Mouse (Mus musculus) spleen, adult 12 weeks (tissue): ENCODE results near the gene Tbcd.
"Not testable (repeated sequence)": the region's sequence is repeated elsewhere in the genome, so short reads cannot be mapped to it uniquely, and the experiment has no call there.

Experiments
- DNase-seq: peaks from one replicate; pipeline ENCODE4 v3.0.0; 2022; ENCODE audit warnings: low spot score

Tbcd gene

GRCm38 (mm10) chr11:121652547-121653305, 201.0 kb downstream of the Tbcd start:
- peak; percentile 27 for DNase-seq

- no peak for DNase-seq
Observed at GRCm38 (mm10) chr11:121653631-121654030, 201.9 kb downstream of the Tbcd start.

DNA sequence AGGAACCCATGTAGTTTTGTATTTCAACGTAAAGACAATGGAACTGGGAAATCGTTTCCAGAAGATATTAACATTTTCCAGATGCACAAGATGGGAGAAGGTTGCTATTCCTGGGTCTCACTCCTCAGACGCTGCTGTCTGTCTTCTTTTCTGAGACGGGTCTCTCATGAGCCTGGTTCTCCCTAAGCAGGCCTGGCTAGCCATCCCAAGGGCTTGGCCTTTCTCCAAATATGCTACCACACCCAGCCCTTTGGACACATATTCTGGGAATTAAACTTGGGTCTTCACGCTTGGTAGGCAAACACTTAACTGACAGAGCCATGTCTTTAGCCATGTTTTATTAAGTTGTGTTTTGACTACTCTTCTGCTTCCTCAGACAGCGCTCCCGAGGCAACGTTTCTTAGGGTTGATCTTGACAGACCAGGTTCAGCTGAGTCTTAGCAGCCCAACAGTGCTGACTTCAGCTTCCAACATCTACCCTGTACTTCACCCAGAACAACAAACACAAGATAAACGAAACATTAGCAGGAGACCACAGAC, 202.7 kb downstream of the Tbcd start:
- DNase-seq, result no peak

GRCm38 (mm10) chr11:121655166-121655806, 203.5 kb downstream of the Tbcd start:
- DNase-seq, result no peak

DNA sequence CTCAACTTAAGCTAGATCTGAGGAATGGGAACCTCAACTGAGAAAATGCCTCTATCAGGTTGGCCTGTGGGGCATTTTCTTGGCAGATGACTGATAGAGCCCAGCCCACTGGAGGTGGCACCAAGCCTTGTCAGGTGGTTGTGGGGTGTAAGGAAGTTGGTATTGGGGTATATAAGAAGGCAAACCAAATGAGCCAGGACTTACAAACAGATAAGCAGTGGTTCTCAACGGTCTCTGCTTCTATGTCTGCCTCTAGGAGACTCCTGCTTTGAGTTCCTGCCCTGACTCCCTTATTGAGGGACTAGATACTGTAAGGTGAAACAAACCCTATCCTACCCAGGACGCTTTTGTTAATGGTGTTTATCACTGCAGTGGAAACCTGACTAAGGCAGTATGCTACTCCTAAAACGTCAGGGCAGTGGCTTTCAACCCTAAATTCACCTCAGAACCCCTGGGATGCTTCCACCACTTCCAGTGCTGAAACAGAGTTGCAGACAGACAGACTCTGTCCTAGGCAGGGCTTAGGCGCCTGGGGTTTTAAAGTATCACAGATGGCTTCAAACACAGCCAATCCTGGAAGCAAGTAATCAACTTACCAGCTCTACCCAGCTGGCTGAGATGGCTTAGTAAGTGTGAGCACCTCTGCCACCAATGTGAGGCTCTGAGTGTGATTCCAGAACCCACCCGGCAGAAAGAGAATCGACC, 204.2 kb downstream of the Tbcd start:
- DNase-seq, result no peak

- no peak for DNase-seq
Observed at GRCm38 (mm10) chr11:121658151-121658550, 206.4 kb downstream of the Tbcd start.

GRCm38 (mm10) chr11:121660604-121661003, 208.9 kb downstream of the Tbcd start:
- DNase-seq, result not testable (repeated sequence)

GRCm38 (mm10) chr11:121661116-121661515, 209.4 kb downstream of the Tbcd start:
- DNase-seq, result no peak
